Mouse (Mus musculus): ENCODE measurements at regions not wholly inside any gene's neighbourhood (a gene's known extent, or its start where the extent isn't known, plus 50 kb on each side); places are given as distances from the start of the nearest gene placed in this dataset.

- TF ChIP-seq POLR2A (IDR thresholded peaks at IDR 0.05; ENCODE audit: control insufficient read depth, low read depth, low read length) (no peak), CTCF (IDR thresholded peaks at IDR 0.05; ENCODE audit: control insufficient read depth, insufficient read depth, insufficient replicate concordance, low read depth, low read length) (no peak)
These were observed 384.2 kb upstream of the Tshz3 start for GRCm38 (mm10) chr7:36313751-36314150.

Measured in testis, adult 2 months (tissue).